Mouse (Mus musculus): ENCODE measurements around the gene Mecom.

The Mecom gene

GRCm38 (mm10) chr3:30371472-30371871, 176.3 kb downstream of the Mecom start:
- in situ Hi-C loops (cut with MboI; ENCODE audit: unreplicated experiment in 2 of 2), result no loop called here

- in situ Hi-C loops (cut with MboI; ENCODE audit: unreplicated experiment in 2 of 2), result no loop called here
These were observed 176.8 kb downstream of the Mecom start for GRCm38 (mm10) chr3:30370860-30371455.

GRCm38 (mm10) chr3:30366621-30367020, 181.2 kb downstream of the Mecom start:
- in situ Hi-C loops (cut with MboI; ENCODE audit: unreplicated experiment in 2 of 2), result no loop called here

- in situ Hi-C loops (cut with MboI; ENCODE audit: unreplicated experiment in 2 of 2), result no loop called here
These were observed 186.6 kb downstream of the Mecom start for GRCm38 (mm10) chr3:30361190-30361589.

GRCm38 (mm10) chr3:30353878-30354727, 193.7 kb downstream of the Mecom start:
- in situ Hi-C loops (cut with MboI; ENCODE audit: unreplicated experiment in 2 of 2), result no loop called here

GRCm38 (mm10) chr3:30349279-30349678, 198.5 kb downstream of the Mecom start:
- in situ Hi-C loops (cut with MboI; ENCODE audit: unreplicated experiment in 2 of 2), result no loop called here

- in situ Hi-C loops (cut with MboI; ENCODE audit: unreplicated experiment in 2 of 2), result no loop called here
These were observed 203.7 kb downstream of the Mecom start for GRCm38 (mm10) chr3:30344151-30344550.

GRCm38 (mm10) chr3:30332337-30332736, 215.5 kb downstream of the Mecom start:
- in situ Hi-C loops (cut with MboI; ENCODE audit: unreplicated experiment in 2 of 2), result no loop called here

- in situ Hi-C loops (cut with MboI; ENCODE audit: unreplicated experiment in 2 of 2), result no loop called here
These were observed 217.3 kb downstream of the Mecom start for GRCm38 (mm10) chr3:30330476-30330875.

- in situ Hi-C loops (cut with MboI; ENCODE audit: unreplicated experiment in 2 of 2), result no loop called here
These were observed 217.8 kb downstream of the Mecom start for GRCm38 (mm10) chr3:30330021-30330420.

- in situ Hi-C loops (cut with MboI; ENCODE audit: unreplicated experiment in 2 of 2), result no loop called here
These were observed 232.9 kb downstream of the Mecom start for GRCm38 (mm10) chr3:30314955-30315354.

GRCm38 (mm10) chr3:30308081-30308480, 239.7 kb downstream of the Mecom start:
- in situ Hi-C loops (cut with MboI; ENCODE audit: unreplicated experiment in 2 of 2), result no loop called here

GRCm38 (mm10) chr3:30307601-30308000, 240.2 kb downstream of the Mecom start:
- in situ Hi-C loops (cut with MboI; ENCODE audit: unreplicated experiment in 2 of 2), result no loop called here

GRCm38 (mm10) chr3:30306080-30306479, 241.7 kb downstream of the Mecom start:
- in situ Hi-C loops (cut with MboI; ENCODE audit: unreplicated experiment in 2 of 2), result no loop called here

GRCm38 (mm10) chr3:30299460-30299859, 248.3 kb downstream of the Mecom start:
- in situ Hi-C loops (cut with MboI; ENCODE audit: unreplicated experiment in 2 of 2), result no loop called here

- in situ Hi-C loops (cut with MboI; ENCODE audit: unreplicated experiment in 2 of 2), result no loop called here
These were observed 253.4 kb downstream of the Mecom start for GRCm38 (mm10) chr3:30294433-30294832.

GRCm38 (mm10) chr3:30286529-30286928, 261.3 kb downstream of the Mecom start:
- in situ Hi-C loops (cut with MboI; ENCODE audit: unreplicated experiment in 2 of 2), result no loop called here

GRCm38 (mm10) chr3:30284094-30284493, 263.7 kb downstream of the Mecom start:
- in situ Hi-C loops (cut with MboI; ENCODE audit: unreplicated experiment in 2 of 2), result no loop called here

- in situ Hi-C loops (cut with MboI; ENCODE audit: unreplicated experiment in 2 of 2), result no loop called here
These were observed 264.2 kb downstream of the Mecom start for GRCm38 (mm10) chr3:30283562-30283961.

- in situ Hi-C loops (cut with MboI; ENCODE audit: unreplicated experiment in 2 of 2), result no loop called here
These were observed 270.2 kb downstream of the Mecom start for GRCm38 (mm10) chr3:30277569-30277968.

- in situ Hi-C loops (cut with MboI; ENCODE audit: unreplicated experiment in 2 of 2), result no loop called here
These were observed 271.7 kb downstream of the Mecom start for GRCm38 (mm10) chr3:30276099-30276498.

- in situ Hi-C loops (cut with MboI; ENCODE audit: unreplicated experiment in 2 of 2), result no loop called here
These were observed 278.6 kb downstream of the Mecom start for GRCm38 (mm10) chr3:30269253-30269652.

All from v-Abl transformed pro-B cells (cell line).